Mouse (Mus musculus): ENCODE measurements around the gene Ly6g5c. TPM values are rescaled to one million over a fixed set of nuclear protein-coding genes. Genes with fewer than 3 reads are reported as not detected.

The Ly6g5c gene
- total RNA-seq (2012; rRNA removed), result not detected in 2 replicates
- not detected in 2 replicates for total RNA-seq (2014; rRNA removed)
- not detected in 2 replicates for polyA plus RNA-seq (2012; ENCODE audit: insufficient read length, low read depth)

DNA sequence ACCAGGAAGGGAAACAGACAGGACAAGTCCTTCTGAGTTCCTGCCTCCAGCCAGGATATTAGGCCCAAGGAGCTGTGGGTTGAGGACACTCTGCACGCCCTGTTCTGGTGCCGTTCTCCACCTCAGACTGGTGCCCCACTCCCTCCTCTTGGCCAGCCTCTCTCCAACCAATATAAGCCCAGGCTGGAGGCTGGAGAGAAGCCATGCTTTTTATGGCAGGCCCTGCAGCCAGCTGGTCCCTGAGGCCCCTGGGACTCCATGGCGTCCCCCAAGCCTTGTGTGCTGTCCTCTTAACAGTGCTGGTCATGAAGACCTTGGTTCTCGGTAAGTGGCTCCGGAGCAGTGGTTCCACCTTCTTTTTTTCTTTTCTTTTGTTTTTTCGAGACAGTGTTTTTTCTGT, at the start of gene Ly6g5c:
Gene Ly6g5c, plus strand, starts transcription at position 183 of the 400 bp plus-strand sequence.
- H3K4me3 ChIP-seq (replicated peaks in 1 of 3; ENCODE audit: low read depth in 2 of 3, low read length in 2 of 3, poor library complexity in 1 of 3), result no peak within 1 kb of the TSS
- no peak for DNase-seq (ENCODE audit: extremely low read depth)
- H3K9me3 ChIP-seq (replicated peaks; ENCODE audit: low read length), result no peaks in the 10 kb centered on the region
- H3K4me2 ChIP-seq (ENCODE audit: insufficient read depth, low read depth, poor library complexity, severe bottlenecking), result no peak within 1 kb of the TSS
- TF ChIP-seq SMC3 (IDR thresholded peaks at IDR 0.05; ENCODE audit: low read depth, low read length), result no peak
- no peak for TF ChIP-seq NRF1 (IDR thresholded peaks at IDR 0.05; ENCODE audit: low read depth, low read length)
- TF ChIP-seq ZMIZ1 (IDR thresholded peaks at IDR 0.05; ENCODE audit: low read depth, low read length), result no peak
- no peak for TF ChIP-seq IRF4 (IDR thresholded peaks at IDR 0.05; ENCODE audit: low read depth, low read length)
- TF ChIP-seq ELF1 (IDR thresholded peaks at IDR 0.05; ENCODE audit: low read depth, low read length), result no peak
- TF ChIP-seq KAT2A (IDR thresholded peaks at IDR 0.05; ENCODE audit: insufficient replicate concordance, low read length), result no peak
- TF ChIP-seq RAD21 (IDR thresholded peaks at IDR 0.05; ENCODE audit: low read depth, low read length), result no peak
- TF ChIP-seq TCF12 (IDR thresholded peaks at IDR 0.05; ENCODE audit: low read depth, low read length), result no peak
- no peak for TF ChIP-seq JUND (conservative IDR thresholded peaks at IDR 0.05; ENCODE audit: low read depth, low read length)
- TF ChIP-seq HCFC1 (IDR thresholded peaks at IDR 0.05; ENCODE audit: low read depth, low read length), result no peak
- TF ChIP-seq POLR2AphosphoS2 (IDR thresholded peaks at IDR 0.05; ENCODE audit: low read depth, low read length), result no peak
- no peak for TF ChIP-seq SIN3A (IDR thresholded peaks at IDR 0.05; ENCODE audit: low read length)
- no peak for TF ChIP-seq MXI1 (IDR thresholded peaks at IDR 0.05; ENCODE audit: low read depth, low read length)
- TF ChIP-seq USF1 (IDR thresholded peaks at IDR 0.05; ENCODE audit: low read depth, low read length), result no peak
- TF ChIP-seq ZNF384 (IDR thresholded peaks at IDR 0.05; ENCODE audit: low read depth, low read length), result no peak
- TF ChIP-seq GABPA (IDR thresholded peaks at IDR 0.05; ENCODE audit: insufficient replicate concordance, low read depth, low read length), result no peak
- no peak for TF ChIP-seq MEF2A (IDR thresholded peaks at IDR 0.05; ENCODE audit: borderline replicate concordance, low read depth, low read length)
- dilution Hi-C loops (cut with MboI; ENCODE audit: extremely low pct_ligation_motif_present, extremely low pct_unique_long_range_greater_than_20kb, low sequenced_read_pairs), result no loop called here
- peaks cover 7 to 23% of the 10 kb centered on the region in 2 experiments for H3K36me3 ChIP-seq (replicated peaks in 1 of 2; ENCODE audit: control insufficient read depth in 1 of 2, insufficient read depth in 1 of 2, low read length in 1 of 2)
- no peak within 1 kb of the TSS for H3K27ac ChIP-seq (ENCODE audit: insufficient read depth, low read depth)
- in situ Hi-C loops (cut with MboI; ENCODE audit: low pct_ligation_motif_present, low pct_unique_long_range_greater_than_20kb, low sequenced_read_pairs), result no loop called here
- H3K27me3 ChIP-seq (replicated peaks), result no peaks in the 10 kb centered on the region
- no peak within 1 kb of the TSS for H3K9ac ChIP-seq (ENCODE audit: insufficient read depth, low read depth)
- no peaks in the 10 kb centered on the region for H3K79me2 ChIP-seq (replicated peaks; ENCODE audit: control insufficient read depth, extremely low read depth, insufficient read depth, poor library complexity, severe bottlenecking)
- H3K4me1 ChIP-seq (ENCODE audit: control insufficient read depth in 1 of 2, insufficient read depth in 2 of 2), result peaks cover 0 to 3% of the 10 kb centered on the region in 2 experiments; a peak in 1 of 4 replicates

DNA sequence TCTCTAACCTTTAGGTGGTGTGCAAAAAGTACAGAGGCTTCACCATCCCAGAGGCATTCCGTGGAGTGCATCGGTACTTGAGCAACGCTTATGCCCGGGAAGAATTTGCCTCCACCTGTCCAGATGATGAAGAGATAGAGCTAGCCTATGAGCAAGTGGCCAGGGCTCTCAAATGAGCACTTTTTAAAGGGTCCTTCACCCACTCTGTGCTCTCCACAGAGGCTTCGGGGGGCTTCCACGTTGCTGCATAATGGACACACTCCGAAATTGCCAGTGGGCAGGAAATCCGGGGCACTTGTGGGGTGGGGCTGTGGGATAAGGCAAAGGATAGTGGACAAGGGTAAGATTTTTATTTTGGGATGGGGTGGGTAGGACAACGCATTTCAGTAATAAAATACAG, 49.8 kb upstream of the Ly6g5c start:
- H3K4me1 ChIP-seq (ENCODE audit: control insufficient read depth in 1 of 2, insufficient read depth in 2 of 2), result peaks cover 2 to 7% of the 10 kb centered on the region in 2 experiments; a peak in 3 of 4 replicates
- peaks cover 7% of the 10 kb centered on the region for H3K9me3 ChIP-seq (replicated peaks; ENCODE audit: low read length)
- peaks cover 7% of the 10 kb centered on the region; the same call in 1 of the 2 replicates for H3K79me2 ChIP-seq (replicated peaks; ENCODE audit: control insufficient read depth, extremely low read depth, insufficient read depth, poor library complexity, severe bottlenecking)
- no peak for DNase-seq (ENCODE audit: extremely low read depth)
- dilution Hi-C loops (cut with MboI; ENCODE audit: extremely low pct_ligation_motif_present, extremely low pct_unique_long_range_greater_than_20kb, low sequenced_read_pairs) (no loop called here), in situ Hi-C loops (cut with MboI; ENCODE audit: low pct_ligation_motif_present, low pct_unique_long_range_greater_than_20kb, low sequenced_read_pairs) (no loop called here)
- H3K27ac ChIP-seq (ENCODE audit: insufficient read depth, low read depth), result no peak overlapping the region
- H3K9ac ChIP-seq (ENCODE audit: insufficient read depth, low read depth), result no peak overlapping the region
- TF ChIP-seq ZC3H11A (IDR thresholded peaks at IDR 0.05; ENCODE audit: low read depth, low read length), result no peak
- TF ChIP-seq MAFK (IDR thresholded peaks at IDR 0.05; ENCODE audit: insufficient replicate concordance, low read length), result no peak
- TF ChIP-seq MEF2A (IDR thresholded peaks at IDR 0.05; ENCODE audit: borderline replicate concordance, low read depth, low read length), result no peak
- no peak for TF ChIP-seq RCOR1 (conservative IDR thresholded peaks at IDR 0.05; ENCODE audit: low read depth, low read length)
- no peak for TF ChIP-seq IRF4 (IDR thresholded peaks at IDR 0.05; ENCODE audit: low read depth, low read length)
- TF ChIP-seq ZNF384 (IDR thresholded peaks at IDR 0.05; ENCODE audit: low read depth, low read length), result no peak
- no peak for TF ChIP-seq SIN3A (IDR thresholded peaks at IDR 0.05; ENCODE audit: low read length)
- TF ChIP-seq CHD2 (IDR thresholded peaks at IDR 0.05; ENCODE audit: low read length), result no peak
- no peak for TF ChIP-seq JUN (IDR thresholded peaks at IDR 0.05; ENCODE audit: insufficient read depth, low read depth, low read length)
- no peak for TF ChIP-seq USF1 (IDR thresholded peaks at IDR 0.05; ENCODE audit: low read depth, low read length)
- TF ChIP-seq GABPA (IDR thresholded peaks at IDR 0.05; ENCODE audit: insufficient replicate concordance, low read depth, low read length), result no peak
- TF ChIP-seq ZMIZ1 (IDR thresholded peaks at IDR 0.05; ENCODE audit: low read depth, low read length), result no peak
- no peak for TF ChIP-seq ELF1 (IDR thresholded peaks at IDR 0.05; ENCODE audit: low read depth, low read length)
- no peak for TF ChIP-seq CTCF (conservative IDR thresholded peaks at IDR 0.05 in 1 of 2, IDR thresholded peaks at IDR 0.05 in 1 of 2; ENCODE audit: low read depth in 2 of 2, low read length in 2 of 2)
- TF ChIP-seq UBTF (IDR thresholded peaks at IDR 0.05; ENCODE audit: low read depth, low read length), result no peak
- TF ChIP-seq ETS1 (conservative IDR thresholded peaks at IDR 0.05; ENCODE audit: low read depth, low read length), result no peak
- TF ChIP-seq E2F4 (IDR thresholded peaks at IDR 0.05; ENCODE audit: insufficient replicate concordance, low read depth, low read length), result no peak
- no peak overlapping the region for H3K4me2 ChIP-seq (ENCODE audit: insufficient read depth, low read depth, poor library complexity, severe bottlenecking)
- peaks cover 65 to 91% of the 10 kb centered on the region in 2 experiments for H3K36me3 ChIP-seq (replicated peaks in 1 of 2; ENCODE audit: control insufficient read depth in 1 of 2, insufficient read depth in 1 of 2, low read length in 1 of 2)
- H3K27me3 ChIP-seq (replicated peaks), result no peaks in the 10 kb centered on the region
- no peak overlapping the region for H3K4me3 ChIP-seq (replicated peaks in 1 of 3; ENCODE audit: low read depth in 2 of 3, low read length in 2 of 3, poor library complexity in 1 of 3)
